Mouse (Mus musculus): ENCODE data around the gene Cpne4. TPM values are rescaled to one million over a fixed set of nuclear protein-coding genes. Genes with fewer than 3 reads are reported as not detected.

The Cpne4 gene
- polyA plus RNA-seq, 2 experiments = 0.19 to 0.22 TPM

DNA sequence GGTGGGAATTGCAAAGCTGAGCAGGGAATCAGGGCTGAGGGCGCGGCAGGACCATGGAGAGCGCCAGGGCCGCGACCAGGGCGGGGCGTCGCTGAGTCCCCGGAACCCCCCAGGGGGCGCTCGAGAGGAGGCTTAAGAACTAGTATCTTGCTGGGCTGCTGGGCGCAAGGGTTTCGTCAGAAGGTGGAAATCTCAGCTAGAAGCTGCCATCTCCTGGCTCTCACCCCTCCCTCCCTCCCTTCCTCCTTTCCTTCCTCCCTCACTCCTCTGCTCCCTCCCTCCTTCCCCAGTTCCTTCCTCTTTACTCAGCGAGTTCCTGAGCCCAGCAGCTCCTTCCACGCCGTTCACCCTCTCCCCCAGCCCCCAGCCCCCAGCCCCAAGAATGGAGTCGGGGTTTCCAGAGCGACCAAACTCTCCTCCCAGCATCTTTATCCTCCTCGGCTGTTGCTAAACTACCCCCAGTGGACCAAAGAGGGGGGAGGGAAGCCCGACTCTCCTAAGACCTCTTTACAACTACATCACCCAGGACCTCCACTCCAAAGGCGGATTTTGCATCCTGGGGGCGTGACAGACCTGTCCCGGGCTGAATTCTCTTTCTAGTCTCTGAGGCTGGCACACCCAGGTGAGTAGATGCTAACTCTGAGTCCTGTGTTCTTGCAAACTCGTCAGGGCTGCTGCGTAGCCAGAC is 22.5 kb downstream of the Cpne4 start:
- Histone ChIP-seq H3K27ac (replicated peaks; ENCODE audit: low read depth, low read length) (no peak overlapping the region), H3K9me3 (ENCODE audit: control insufficient read depth, low read length) (no peaks in the 10 kb centered on the region), H3K4me2 (replicated peaks; ENCODE audit: low read depth, low read length, severe bottlenecking) (0 out of 2 replicates have a peak overlapping the region, but pooled peaks have one; percentile 7), H3K9ac (ENCODE audit: low read depth, low read length, severe bottlenecking) (no peak overlapping the region), H3K27me3 (ENCODE audit: control insufficient read depth, insufficient read depth, low read length) (peaks cover 19% of the 10 kb centered on the region), H3K4me3 (replicated peaks; ENCODE audit: low read length) (no peak overlapping the region), H3K36me3 (ENCODE audit: control insufficient read depth, insufficient read depth, low read length) (no peaks in the 10 kb centered on the region), H3K4me1 (ENCODE audit: control insufficient read depth, insufficient read depth, low read length) (no peaks in the 10 kb centered on the region)
- ATAC-seq (ENCODE audit: low FRiP score, low read depth) (peak; percentile 60; the same call in 1 of the 2 replicates), DNase-seq (ENCODE audit: low spot score) (peak; percentile 81)
- 1% methylated on average over 24 of the region's 25 CpGs for WGBS
- TF ChIP-seq POLR2A (IDR thresholded peaks at IDR 0.05; ENCODE audit: borderline replicate concordance, extremely low read depth, insufficient read depth, insufficient read length) = no peak

DNA sequence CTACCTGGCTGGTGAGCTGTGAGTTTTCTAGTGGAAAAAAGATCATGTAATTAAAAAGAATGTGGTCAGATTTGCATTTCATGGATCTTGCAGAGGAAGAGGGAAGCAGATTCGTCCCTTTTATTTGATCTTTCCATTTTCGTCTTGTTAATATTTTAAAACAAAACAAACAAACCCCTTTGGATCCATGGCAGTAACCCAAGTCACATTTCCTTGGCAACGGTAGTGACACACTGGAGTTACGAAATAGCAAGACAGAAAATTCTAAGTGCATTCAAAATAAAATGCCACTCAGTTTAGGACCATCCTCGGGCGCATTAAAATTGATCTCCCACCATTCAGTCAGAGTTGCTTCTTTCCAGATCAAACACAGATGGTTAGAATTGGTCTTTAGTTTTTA is 25.8 kb downstream of the Cpne4 start:
- peaks cover 19% of the 10 kb centered on the region for H3K27me3 ChIP-seq (ENCODE audit: control insufficient read depth, insufficient read depth, low read length)
- H3K27ac ChIP-seq (replicated peaks; ENCODE audit: low read depth, low read length) = no peak overlapping the region
- ATAC-seq (ENCODE audit: low FRiP score, low read depth) (no peak), DNase-seq (ENCODE audit: low spot score) (no peak)
- TF ChIP-seq POLR2A (IDR thresholded peaks at IDR 0.05; ENCODE audit: borderline replicate concordance, extremely low read depth, insufficient read depth, insufficient read length) = no peak
- H3K9ac ChIP-seq (ENCODE audit: low read depth, low read length, severe bottlenecking) = no peak overlapping the region
- H3K4me3 ChIP-seq (replicated peaks; ENCODE audit: low read length) = no peak overlapping the region
- H3K9me3 ChIP-seq (ENCODE audit: control insufficient read depth, low read length) = no peaks in the 10 kb centered on the region
- H3K4me1 ChIP-seq (ENCODE audit: control insufficient read depth, insufficient read depth, low read length) = no peaks in the 10 kb centered on the region
- H3K36me3 ChIP-seq (ENCODE audit: control insufficient read depth, insufficient read depth, low read length) = no peaks in the 10 kb centered on the region
- H3K4me2 ChIP-seq (replicated peaks; ENCODE audit: low read depth, low read length, severe bottlenecking) = no peak overlapping the region
- 83% methylated on average over 6 of the region's 6 CpGs for WGBS

DNA sequence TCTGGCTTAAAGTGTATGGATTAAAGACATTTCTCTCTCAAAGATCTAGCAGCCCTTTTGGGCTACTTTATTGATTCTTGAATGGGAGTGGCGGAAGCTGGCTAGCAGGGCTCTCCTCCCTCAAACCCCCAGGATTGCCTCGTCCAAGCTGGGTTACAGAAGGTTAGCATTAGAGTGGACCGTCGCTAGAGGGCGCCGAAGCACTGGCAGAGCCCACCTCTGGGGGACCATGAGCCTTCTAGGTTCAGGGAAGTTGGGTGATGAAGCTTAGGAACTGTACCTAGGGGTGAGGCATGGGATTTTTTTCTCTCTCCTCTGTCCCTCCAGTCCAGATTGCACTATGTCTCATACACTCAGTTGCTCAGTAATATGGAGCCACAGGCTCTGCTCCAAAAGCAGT is 27.4 kb downstream of the Cpne4 start:
- no peaks in the 10 kb centered on the region for H3K9me3 ChIP-seq (ENCODE audit: control insufficient read depth, low read length)
- H3K9ac ChIP-seq (ENCODE audit: low read depth, low read length, severe bottlenecking) = no peak overlapping the region
- no peaks in the 10 kb centered on the region for H3K4me1 ChIP-seq (ENCODE audit: control insufficient read depth, insufficient read depth, low read length)
- no peak overlapping the region for H3K4me3 ChIP-seq (replicated peaks; ENCODE audit: low read length)
- no peak for TF ChIP-seq POLR2A (IDR thresholded peaks at IDR 0.05; ENCODE audit: borderline replicate concordance, extremely low read depth, insufficient read depth, insufficient read length)
- H3K4me2 ChIP-seq (replicated peaks; ENCODE audit: low read depth, low read length, severe bottlenecking) = no peak overlapping the region
- no peak overlapping the region for H3K27ac ChIP-seq (replicated peaks; ENCODE audit: low read depth, low read length)
- H3K36me3 ChIP-seq (ENCODE audit: control insufficient read depth, insufficient read depth, low read length) = no peaks in the 10 kb centered on the region
- DNase-seq (ENCODE audit: low spot score) (peak; percentile 80), ATAC-seq (ENCODE audit: low FRiP score, low read depth) (no peak; the same call in 1 of the 2 replicates)
- WGBS = 2% methylated on average over 6 of the region's 6 CpGs
- peaks cover 19% of the 10 kb centered on the region for H3K27me3 ChIP-seq (ENCODE audit: control insufficient read depth, insufficient read depth, low read length)

DNA sequence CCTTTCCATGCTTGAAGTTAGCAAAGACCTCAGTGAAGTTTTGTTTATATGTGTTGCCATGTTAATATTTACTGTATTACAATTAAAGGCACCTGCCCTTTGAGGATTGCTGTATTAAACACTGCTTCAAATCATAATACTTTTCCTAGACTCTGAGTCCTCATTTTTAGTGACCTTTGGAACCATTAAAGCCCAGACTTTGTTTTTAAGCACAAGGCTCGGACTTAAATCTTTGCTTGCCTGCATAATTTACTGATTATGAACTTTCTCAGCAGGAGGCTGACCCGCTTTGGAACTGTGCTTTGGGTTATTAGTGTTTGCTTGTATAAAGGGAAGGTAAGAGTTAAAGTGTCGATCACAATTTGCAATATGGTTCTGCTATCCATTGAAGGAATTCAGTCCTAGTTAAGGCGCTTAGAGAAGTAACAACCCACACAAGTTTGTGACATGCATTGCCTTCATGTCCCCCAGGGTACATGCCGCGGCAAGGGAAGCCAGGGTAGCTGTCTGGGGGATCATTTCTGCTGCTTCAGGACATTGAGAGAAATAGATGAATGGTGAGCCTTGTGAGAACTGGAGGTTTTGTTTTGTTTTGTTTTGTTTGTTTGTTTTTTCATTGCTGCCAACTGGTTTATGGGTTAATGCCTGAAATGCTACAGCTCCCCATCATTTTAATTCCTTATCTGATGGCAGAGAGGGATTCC is 35.0 kb downstream of the Cpne4 start:
- no peak for TF ChIP-seq POLR2A (IDR thresholded peaks at IDR 0.05; ENCODE audit: borderline replicate concordance, extremely low read depth, insufficient read depth, insufficient read length)
- H3K4me3 ChIP-seq (replicated peaks; ENCODE audit: low read length) = no peak overlapping the region
- no peaks in the 10 kb centered on the region for H3K4me1 ChIP-seq (ENCODE audit: control insufficient read depth, insufficient read depth, low read length)
- ATAC-seq (ENCODE audit: low FRiP score, low read depth) (no peak), DNase-seq (ENCODE audit: low spot score) (no peak)
- no peak overlapping the region for H3K4me2 ChIP-seq (replicated peaks; ENCODE audit: low read depth, low read length, severe bottlenecking)
- WGBS = 45% methylated on average over 6 of the region's 6 CpGs
- H3K27me3 ChIP-seq (ENCODE audit: control insufficient read depth, insufficient read depth, low read length) = no peaks in the 10 kb centered on the region
- H3K9ac ChIP-seq (ENCODE audit: low read depth, low read length, severe bottlenecking) = no peak overlapping the region
- no peak overlapping the region for H3K27ac ChIP-seq (replicated peaks; ENCODE audit: low read depth, low read length)
- H3K36me3 ChIP-seq (ENCODE audit: control insufficient read depth, insufficient read depth, low read length) = no peaks in the 10 kb centered on the region
- no peaks in the 10 kb centered on the region for H3K9me3 ChIP-seq (ENCODE audit: control insufficient read depth, low read length)

DNA sequence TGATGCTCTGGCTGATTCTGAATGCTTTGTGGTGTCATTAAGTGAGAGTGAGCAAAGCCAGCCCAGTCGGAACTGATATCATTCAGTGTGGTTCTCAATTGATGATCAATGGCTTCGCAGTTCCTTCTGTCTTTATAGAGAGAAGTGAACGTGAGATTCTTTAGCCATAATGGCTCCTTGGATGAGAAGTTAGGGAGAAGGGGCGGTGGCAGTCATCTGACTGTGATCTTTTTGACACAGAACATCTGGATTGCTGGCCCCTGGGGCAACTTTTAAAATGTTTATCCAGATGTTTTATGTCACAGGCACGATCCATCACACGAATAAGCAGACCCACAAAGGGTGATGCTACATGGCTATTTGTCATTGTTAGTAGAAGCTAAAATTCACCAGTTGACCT is 35.6 kb downstream of the Cpne4 start:
- Histone ChIP-seq H3K27me3 (ENCODE audit: control insufficient read depth, insufficient read depth, low read length) (no peaks in the 10 kb centered on the region), H3K27ac (replicated peaks; ENCODE audit: low read depth, low read length) (no peak overlapping the region), H3K4me2 (replicated peaks; ENCODE audit: low read depth, low read length, severe bottlenecking) (no peak overlapping the region), H3K4me3 (replicated peaks; ENCODE audit: low read length) (no peak overlapping the region), H3K36me3 (ENCODE audit: control insufficient read depth, insufficient read depth, low read length) (no peaks in the 10 kb centered on the region), H3K9ac (ENCODE audit: low read depth, low read length, severe bottlenecking) (no peak overlapping the region), H3K9me3 (ENCODE audit: control insufficient read depth, low read length) (no peaks in the 10 kb centered on the region), H3K4me1 (ENCODE audit: control insufficient read depth, insufficient read depth, low read length) (no peaks in the 10 kb centered on the region)
- TF ChIP-seq POLR2A (IDR thresholded peaks at IDR 0.05; ENCODE audit: borderline replicate concordance, extremely low read depth, insufficient read depth, insufficient read length) = no peak
- DNase-seq (ENCODE audit: low spot score) = no peak
- no peak for ATAC-seq (ENCODE audit: low FRiP score, low read depth)
- 17% methylated on average over 6 of the region's 6 CpGs for WGBS
